Mouse (Mus musculus): ENCODE data around the gene Pim3.

Pim3 gene

DNA sequence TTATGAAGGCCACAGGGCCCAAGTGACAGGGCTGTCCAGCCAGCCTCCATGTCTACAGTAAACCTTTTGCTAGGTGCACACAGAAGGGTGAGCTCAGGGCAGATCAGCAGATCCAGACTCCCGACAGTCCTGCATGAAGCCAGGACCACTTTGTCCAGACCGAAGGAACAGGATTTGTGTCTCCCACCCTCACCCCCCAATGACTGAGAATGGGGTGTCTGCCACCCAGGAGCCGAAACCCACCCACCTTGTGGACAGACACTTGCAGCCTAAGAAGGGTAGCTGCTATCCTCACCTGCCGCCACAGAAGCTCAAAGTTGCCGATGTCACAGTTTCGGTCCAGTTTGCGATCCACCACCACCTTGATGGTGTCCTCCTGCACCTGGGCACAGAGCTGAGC is 53.1 kb downstream of the Pim3 start:
- DNase-seq (ENCODE audit: extremely low read depth, low read depth, low spot score): no peak

Data from fat pad, adult 2 months (tissue).